Mouse (Mus musculus) olfactory bulb, adult 2 months (tissue): ENCODE measurements around the gene Dguok. TPM values are rescaled to one million over a fixed set of nuclear protein-coding genes. Genes with fewer than 3 reads are reported as not detected.

ENCODE experiments used
- H3K27ac ChIP-seq: fragments of 200-500 bp; 2 replicates; pipeline ENCODE4 v1.5.1; 2012; ENCODE audit warnings: low read depth, low read length; ENCODE audit not compliant: insufficient read depth
- H3K4me1 ChIP-seq: fragments of 200-500 bp; 2 replicates; pipeline ENCODE4 v1.6.1; 2012; ENCODE audit warnings: low read length; ENCODE audit not compliant: control insufficient read depth, insufficient read depth
- H3K4me3 ChIP-seq: fragments of 200-500 bp; 2 replicates; pipeline ENCODE4 v1.5.1; 2012; ENCODE audit warnings: mild to moderate bottlenecking, low read depth, low read length, moderate library complexity; ENCODE audit not compliant: insufficient read depth
- CTCF ChIP-seq: fragments of 200-500 bp; IDR thresholded peaks from 2 replicates; pipeline ENCODE4 v1.5.1; 2012; ENCODE audit warnings: low read depth, mild to moderate bottlenecking, low read length, moderate library complexity; ENCODE audit not compliant: insufficient read depth
- POLR2A ChIP-seq: fragments of 200-500 bp; IDR thresholded peaks from 2 replicates; pipeline ENCODE4 v1.6.1; 2012; ENCODE audit warnings: mild to moderate bottlenecking, low read depth, low read length, moderate library complexity; ENCODE audit not compliant: insufficient read depth
- WGBS: fragments of 180-500 bp; shearing (Covaris S2); methylation state at CpG from one replicate; pipeline ENCODE4 v1.1.7; 2018; 5-methylcytosine and 5-hydroxymethylcytosine counted together
- polyA plus RNA-seq: library from polyadenylated mRNA; stranded (reverse); fragments of >200 nt; gene quantifications from 2 replicates; pipeline ENCODE4 v1.2.4, GENCODE M21; 2012; ENCODE audit warnings: low replicate concordance; ENCODE audit not compliant: missing spikeins, insufficient read depth, insufficient read length

Dguok gene
- polyA plus RNA-seq, 1 experiment, result not detected

DNA sequence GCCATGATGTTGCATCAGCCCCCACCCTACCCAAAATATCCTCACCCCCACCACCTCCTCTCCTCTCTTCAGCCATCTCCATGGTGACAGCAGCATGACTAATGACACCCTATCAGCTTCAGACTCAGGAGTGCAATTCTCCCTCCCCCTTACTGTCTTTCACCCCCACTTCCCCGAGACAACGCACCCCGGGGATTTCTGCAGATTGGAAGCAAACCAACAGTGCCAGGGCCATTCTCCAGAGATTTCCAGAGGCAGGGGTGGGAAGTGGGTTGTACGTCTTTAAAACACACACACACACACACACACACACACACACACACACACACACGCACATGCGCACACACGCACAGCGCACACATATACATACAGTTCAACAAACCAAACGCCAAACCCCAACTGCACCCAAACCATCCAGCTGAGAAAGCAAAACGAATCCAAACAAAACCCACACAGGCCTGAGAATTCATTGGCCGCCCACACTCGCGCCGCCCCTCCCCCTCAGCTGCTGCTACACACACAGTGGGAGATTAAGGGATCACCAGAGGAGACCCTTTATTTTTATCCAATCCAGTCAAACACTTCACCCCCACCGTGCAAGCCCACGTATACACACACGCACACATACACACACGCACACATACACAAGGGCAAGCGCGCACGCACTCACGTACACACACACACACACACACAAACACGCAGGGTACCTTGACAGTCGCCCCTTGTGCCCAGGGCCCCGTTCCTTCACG is 66.1 kb downstream of the Dguok start:
- peak overlapping the region; percentile 92 for H3K4me3 ChIP-seq
- H3K4me1 ChIP-seq, result peaks cover 51% of the 10 kb centered on the region
- H3K27ac ChIP-seq, result peak overlapping the region; percentile 98
- no peak for TF ChIP-seq CTCF
- under 1% methylated on average over 26 of the region's 26 CpGs for WGBS

DNA sequence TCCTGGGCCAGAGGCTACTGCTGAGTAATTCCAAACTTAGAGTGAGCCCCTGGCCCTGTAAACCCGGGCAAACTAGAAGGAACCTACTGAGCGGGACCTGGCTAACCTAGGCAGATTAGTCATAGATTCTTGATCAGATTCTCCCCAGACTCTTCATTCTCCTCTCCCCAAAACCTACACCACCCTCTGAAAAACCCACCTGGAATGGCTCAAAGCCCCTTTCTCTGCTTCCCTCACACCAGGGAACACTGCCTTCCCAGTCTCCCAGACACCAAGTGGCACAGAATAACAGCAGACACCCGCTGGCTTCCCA is 66.6 kb downstream of the Dguok start:
- Histone ChIP-seq H3K4me3 (peak overlapping the region; percentile 92), H3K4me1 (peaks cover 53% of the 10 kb centered on the region), H3K27ac (peak overlapping the region; percentile 87)
- TF ChIP-seq POLR2A, result no peak
- no peak for TF ChIP-seq CTCF
- 9% methylated on average over 3 of the region's 3 CpGs for WGBS

DNA sequence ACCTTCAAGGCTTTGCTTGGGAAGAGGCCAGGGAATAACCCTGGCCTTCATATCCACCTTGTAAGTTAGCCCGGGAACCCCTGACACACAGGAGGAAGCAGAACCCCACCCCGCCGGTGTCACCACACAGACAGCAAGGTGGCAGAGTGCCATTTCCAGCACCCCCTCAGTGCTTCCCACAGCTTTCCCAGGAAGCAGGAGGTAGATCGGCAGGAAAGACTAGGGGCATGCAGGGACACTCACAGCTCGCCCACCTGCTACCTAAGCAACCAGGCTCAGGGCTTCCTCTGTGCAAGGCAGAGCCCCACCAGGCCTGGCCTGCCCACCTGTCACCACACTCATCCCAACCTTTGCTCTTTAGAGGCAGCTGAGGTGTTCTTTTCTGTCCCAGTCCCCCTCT is 67.0 kb downstream of the Dguok start:
- peak overlapping the region; percentile 92 for H3K4me3 ChIP-seq
- WGBS, result 8% methylated on average over 5 of the region's 5 CpGs
- TF ChIP-seq CTCF (no peak), POLR2A (no peak)
- H3K27ac ChIP-seq, result peak overlapping the region; percentile 87
- H3K4me1 ChIP-seq, result peaks cover 55% of the 10 kb centered on the region

DNA sequence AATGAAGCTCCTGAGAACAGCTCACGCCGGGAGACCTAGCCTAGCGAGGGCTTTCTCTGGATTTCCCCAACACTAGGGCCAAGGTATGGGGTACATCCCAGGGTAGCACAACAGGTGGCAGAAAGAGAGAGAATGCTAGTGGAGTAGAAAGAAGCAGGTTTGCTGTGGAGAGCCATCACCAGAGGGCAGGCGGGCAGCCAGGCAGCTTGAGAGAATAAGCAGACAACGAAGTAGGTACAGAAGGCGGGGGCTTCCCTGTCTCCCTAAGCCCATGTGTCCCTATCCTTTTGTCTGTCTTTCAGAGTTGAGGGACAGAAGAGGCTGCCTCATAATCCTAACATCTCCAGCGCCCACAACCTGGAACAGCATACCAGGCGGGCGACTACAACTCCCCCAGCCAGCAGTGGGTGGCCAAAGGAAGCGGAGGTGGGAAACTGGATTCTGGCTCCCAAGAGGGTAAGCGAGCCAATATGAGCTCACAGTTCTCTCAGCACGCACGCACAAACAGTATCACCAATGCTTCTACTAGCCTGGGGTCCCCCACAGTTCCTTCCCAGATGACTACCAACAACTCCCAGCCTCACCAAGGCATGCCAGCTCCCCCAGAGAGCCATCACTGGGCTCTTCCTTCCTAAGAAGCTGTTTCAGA is 67.5 kb downstream of the Dguok start:
- peaks cover 57% of the 10 kb centered on the region for H3K4me1 ChIP-seq
- 20% methylated on average over 13 of the region's 13 CpGs for WGBS
- peak overlapping the region; percentile 87 for H3K27ac ChIP-seq
- TF ChIP-seq CTCF (no peak), POLR2A (no peak)
- peak overlapping the region; percentile 92 for H3K4me3 ChIP-seq

DNA sequence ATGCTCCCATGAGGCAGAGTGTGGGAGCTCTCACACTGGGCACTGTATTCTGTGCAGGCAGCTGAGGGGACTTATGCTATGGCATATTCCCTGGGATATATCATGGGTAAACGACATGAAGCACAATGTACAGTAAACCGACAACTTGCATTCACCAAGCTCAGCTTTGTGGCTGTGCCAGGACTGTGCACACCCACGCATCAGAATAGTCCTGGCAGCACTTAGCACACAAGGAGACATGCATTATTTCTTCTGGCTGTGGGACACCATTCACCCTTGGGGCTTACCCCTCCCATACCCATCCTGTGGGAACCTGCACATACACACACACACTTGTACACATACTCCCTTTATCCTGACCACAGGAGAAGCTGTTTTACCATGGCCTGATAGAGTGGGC is 68.2 kb downstream of the Dguok start:
- H3K27ac ChIP-seq, result no peak overlapping the region
- H3K4me3 ChIP-seq, result peak overlapping the region; percentile 92
- H3K4me1 ChIP-seq, result peaks cover 57% of the 10 kb centered on the region
- TF ChIP-seq POLR2A (no peak), CTCF (no peak)
- 12% methylated on average over 3 of the region's 3 CpGs for WGBS

DNA sequence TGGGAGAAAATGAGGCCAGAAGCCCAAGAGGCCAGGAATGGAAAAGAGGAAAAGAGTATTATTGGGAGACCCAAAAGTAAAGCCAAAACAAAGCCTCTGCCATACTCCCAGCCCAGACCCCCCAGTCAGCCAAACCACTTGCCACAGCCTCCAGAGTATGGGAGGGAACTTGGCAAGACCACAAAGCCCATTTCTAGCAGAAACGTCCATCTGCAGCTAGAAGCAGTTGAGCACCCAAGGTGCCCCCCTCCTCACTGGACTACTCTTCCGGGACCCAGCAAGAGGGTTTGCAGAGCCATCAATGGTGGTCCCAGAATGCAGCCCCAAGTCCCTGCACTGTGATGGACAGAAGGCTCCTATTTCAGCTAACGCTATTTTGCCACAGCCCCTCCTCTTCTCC is 69.0 kb downstream of the Dguok start:
- Histone ChIP-seq H3K4me3 (peak overlapping the region; percentile 28), H3K4me1 (peaks cover 60% of the 10 kb centered on the region), H3K27ac (no peak overlapping the region)
- no peak for TF ChIP-seq CTCF
- TF ChIP-seq POLR2A, result no peak
- WGBS, result 16% methylated on average over 3 of the region's 3 CpGs

DNA sequence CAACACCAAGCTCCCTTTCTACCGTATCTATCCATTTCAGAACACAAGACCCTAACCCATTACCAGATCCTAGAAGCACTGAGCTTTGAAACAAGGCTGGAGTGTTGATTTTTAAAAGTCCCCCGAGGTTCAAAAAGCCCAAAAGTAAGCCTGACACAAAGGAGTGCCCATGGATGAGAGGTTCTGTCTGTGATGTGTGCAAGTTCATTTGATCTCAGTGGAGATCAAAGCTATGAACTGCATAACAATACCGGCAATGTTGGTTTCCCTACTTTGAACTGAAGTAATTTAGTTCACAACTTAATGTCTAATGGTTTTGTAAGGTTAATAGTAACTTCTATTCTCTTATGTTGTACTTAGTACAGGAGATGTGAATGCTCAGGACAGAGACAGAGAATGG is 69.5 kb downstream of the Dguok start:
- Histone ChIP-seq H3K4me3 (no peak overlapping the region), H3K27ac (no peak overlapping the region), H3K4me1 (peaks cover 58% of the 10 kb centered on the region)
- WGBS, result 48% methylated on average over 3 of the region's 3 CpGs
- TF ChIP-seq POLR2A (no peak), CTCF (no peak)

DNA sequence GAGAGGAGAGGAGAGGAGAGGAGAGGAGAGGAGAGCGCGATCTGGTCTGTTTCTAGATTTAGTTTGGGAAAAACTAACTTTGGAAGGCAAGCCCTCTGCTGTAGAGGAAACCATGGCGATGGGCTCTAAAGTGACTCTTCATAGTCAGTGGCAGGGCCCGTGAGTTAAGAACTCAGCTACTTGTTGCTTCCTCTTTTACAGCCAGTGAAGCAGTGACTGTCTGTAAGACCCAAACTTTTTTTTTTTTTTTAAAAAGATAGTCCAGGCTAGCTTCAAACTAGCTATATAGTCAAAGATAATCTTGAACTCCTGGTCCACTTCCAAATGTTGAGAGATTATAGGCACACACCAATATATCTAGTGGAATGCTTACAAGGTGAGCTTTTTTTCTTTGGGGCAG is 70.2 kb downstream of the Dguok start:
- Histone ChIP-seq H3K27ac (no peak overlapping the region), H3K4me1 (peaks cover 57% of the 10 kb centered on the region), H3K4me3 (no peak overlapping the region)
- no peak for TF ChIP-seq CTCF
- TF ChIP-seq POLR2A, result no peak
- WGBS, result 33% methylated on average over 4 of the region's 4 CpGs

DNA sequence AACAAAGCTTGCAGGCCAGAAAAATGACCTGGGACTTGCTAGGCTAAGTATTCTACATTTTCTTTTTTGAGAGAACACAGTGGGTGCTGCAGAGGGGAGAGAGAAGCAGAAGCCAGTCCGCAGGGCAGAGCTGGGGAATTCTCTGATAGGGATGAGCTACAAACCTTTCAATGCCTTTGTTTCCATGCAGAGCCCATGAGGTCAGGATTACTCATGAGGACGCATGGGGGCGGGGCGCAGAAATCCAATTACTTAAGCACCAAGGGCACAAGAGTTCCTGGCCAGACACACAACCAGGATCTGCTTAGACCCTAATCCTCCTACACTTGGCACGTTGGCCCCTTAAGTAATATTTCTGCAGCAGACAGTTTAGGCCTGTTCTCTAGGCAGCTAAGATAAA is 71.6 kb downstream of the Dguok start:
- TF ChIP-seq POLR2A (no peak), CTCF (no peak)
- no peak overlapping the region for H3K27ac ChIP-seq
- WGBS, result 17% methylated on average over 5 of the region's 5 CpGs
- peaks cover 57% of the 10 kb centered on the region for H3K4me1 ChIP-seq
- no peak overlapping the region for H3K4me3 ChIP-seq
